In the genomic region with DNA sequence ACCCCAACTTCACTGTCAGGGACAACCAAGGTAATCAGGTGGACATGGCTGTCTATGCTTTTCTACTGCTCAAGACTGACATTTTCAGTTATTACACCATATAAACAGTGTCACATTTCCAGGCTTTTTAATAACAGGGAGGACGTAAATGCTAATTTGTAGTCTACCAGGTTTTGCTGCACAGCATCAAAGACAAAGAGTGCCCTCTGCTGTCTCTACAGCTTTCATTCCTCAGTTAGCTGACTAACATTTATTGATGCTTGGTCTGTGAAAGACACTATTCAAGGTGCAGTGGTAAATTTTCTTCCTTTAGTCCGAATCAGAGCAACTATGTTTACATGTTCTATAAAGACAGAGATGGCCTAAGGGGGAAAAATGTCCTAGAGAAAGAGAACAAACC, we compare ENCODE assay signal across 9 mouse cellular contexts.
A peak's percentile ranks its signal among the peaks of the same experiment; 100 is the strongest.
DNase-seq lines count a peak whose midpoint lies in the region; ATAC-seq and TF ChIP-seq lines count a peak whose summit lies in the region.
"Had no signal": no experiment of that assay in that cellular context is flagged by ENCODE, and none has a peak within 500 bp of the region (broad histone marks: within the 10 kb centered on the region; RNA-seq: fewer than 3 reads in every experiment).

No protein-coding gene starts in this region.

- 42% methylated on average over 2 of the region's 2 CpGs for WGBS in embryonic facial prominence, embryonic 11.5 days
- WGBS in embryonic facial prominence, embryonic 10.5 days = 58% methylated on average over 2 of the region's 2 CpGs
- 42% methylated on average over 2 of the region's 2 CpGs for WGBS in kidney, embryonic 16.5 days
- 29% methylated on average over 2 of the region's 2 CpGs for WGBS in stomach, postnatal 0 days
- 62% methylated on average over 2 of the region's 2 CpGs for WGBS in heart, embryonic 11.5 days (ENCODE audit: insufficient replicate concordance)

- no peaks in the 10 kb centered on the region for H3K9me3 ChIP-seq in embryonic facial prominence, embryonic 11.5 days (replicated peaks; ENCODE audit: control insufficient read depth, low read length)
- H3K9me3 ChIP-seq in embryonic facial prominence, embryonic 10.5 days = no peaks in the 10 kb centered on the region
- no peaks in the 10 kb centered on the region for H3K9me3 ChIP-seq in kidney, embryonic 16.5 days (ENCODE audit: low read length)
- H3K9me3 ChIP-seq in stomach, postnatal 0 days (ENCODE audit: control insufficient read depth, low read length) = no peaks in the 10 kb centered on the region
- H3K9me3 ChIP-seq in heart, embryonic 11.5 days (replicated peaks; ENCODE audit: control insufficient read depth, low read length) = no peaks in the 10 kb centered on the region

- no peak for TF ChIP-seq EP300 in stomach, postnatal 0 days (optimal IDR thresholded peaks at IDR 0.05)

- no peaks in the 10 kb centered on the region for H3K4me1 ChIP-seq in embryonic facial prominence, embryonic 11.5 days (ENCODE audit: control insufficient read depth, insufficient read depth, low read length)
- no peaks in the 10 kb centered on the region for H3K4me1 ChIP-seq in embryonic facial prominence, embryonic 10.5 days
- no peaks in the 10 kb centered on the region for H3K4me1 ChIP-seq in kidney, embryonic 16.5 days (ENCODE audit: insufficient read depth, low read length)
- no peaks in the 10 kb centered on the region for H3K4me1 ChIP-seq in stomach, postnatal 0 days (replicated peaks; ENCODE audit: control insufficient read depth, insufficient read depth)
- no peaks in the 10 kb centered on the region for H3K4me1 ChIP-seq in heart, embryonic 11.5 days (ENCODE audit: control insufficient read depth, insufficient read depth, low read length)

- no peaks in the 10 kb centered on the region for H3K27me3 ChIP-seq in embryonic facial prominence, embryonic 11.5 days (ENCODE audit: control insufficient read depth, insufficient read depth, low read length)
- H3K27me3 ChIP-seq in embryonic facial prominence, embryonic 10.5 days (replicated peaks; ENCODE audit: low read depth, poor library complexity, severe bottlenecking) = no peaks in the 10 kb centered on the region
- no peaks in the 10 kb centered on the region for H3K27me3 ChIP-seq in kidney, embryonic 16.5 days (ENCODE audit: insufficient read depth, low read length)
- no peaks in the 10 kb centered on the region for H3K27me3 ChIP-seq in stomach, postnatal 0 days (ENCODE audit: control insufficient read depth, insufficient read depth, low read length)
- no peaks in the 10 kb centered on the region for H3K27me3 ChIP-seq in heart, embryonic 11.5 days (ENCODE audit: control insufficient read depth, insufficient read depth, low read length)

- peak; percentile 26 for DNase-seq in embryonic facial prominence, embryonic 11.5 days (ENCODE audit: low spot score)
- no peak for DNase-seq in embryonic facial prominence, embryonic 10.5 days (ENCODE audit: low spot score)
- DNase-seq in kidney, postnatal 36 days = peak; percentile 4 to 19
- DNase-seq in retina, embryonic 14.5 days (ENCODE audit: low spot score) = peak; percentile 45
- DNase-seq in retina, postnatal 1 day = no peak
- DNase-seq in stomach, postnatal 0 days (ENCODE audit: low spot score) = no peak

- no peaks in the 10 kb centered on the region for H3K36me3 ChIP-seq in embryonic facial prominence, embryonic 11.5 days (replicated peaks; ENCODE audit: control insufficient read depth, insufficient read depth, low read depth, low read length)
- H3K36me3 ChIP-seq in embryonic facial prominence, embryonic 10.5 days (replicated peaks) = no peaks in the 10 kb centered on the region
- H3K36me3 ChIP-seq in kidney, embryonic 16.5 days (ENCODE audit: insufficient read depth, low read length) = no peaks in the 10 kb centered on the region
- no peaks in the 10 kb centered on the region for H3K36me3 ChIP-seq in stomach, postnatal 0 days (ENCODE audit: control insufficient read depth, insufficient read depth, low read length)
- no peaks in the 10 kb centered on the region for H3K36me3 ChIP-seq in heart, embryonic 11.5 days (ENCODE audit: control insufficient read depth, insufficient read depth, low read length)

- no peak overlapping the region for H3K4me2 ChIP-seq in embryonic facial prominence, embryonic 11.5 days (ENCODE audit: low read depth, low read length)
- H3K4me2 ChIP-seq in kidney, embryonic 16.5 days (replicated peaks; ENCODE audit: low read depth, low read length) = no peak overlapping the region
- no peak overlapping the region for H3K4me2 ChIP-seq in stomach, postnatal 0 days (replicated peaks; ENCODE audit: low read depth)
- H3K4me2 ChIP-seq in heart, embryonic 11.5 days = no peak overlapping the region

- ATAC-seq in embryonic facial prominence, embryonic 11.5 days (replicated peaks; ENCODE audit: insufficient number of reproducible peaks, low FRiP score, low TSS enrichment, low read depth) = no peak
- ATAC-seq in kidney, embryonic 16.5 days (ENCODE audit: low FRiP score, low TSS enrichment) = no peak
- no peak for ATAC-seq in stomach, postnatal 0 days (ENCODE audit: low FRiP score, low TSS enrichment)
- ATAC-seq in heart, embryonic 11.5 days (replicated peaks; ENCODE audit: insufficient number of reproducible peaks, low FRiP score, low TSS enrichment) = no peak
- ATAC-seq: CD4-positive, CD25-positive, alpha-beta regulatory T cell, adult 4 months had no signal

- no peak overlapping the region for H3K9ac ChIP-seq in embryonic facial prominence, embryonic 11.5 days (replicated peaks; ENCODE audit: low read length)
- no peak overlapping the region for H3K9ac ChIP-seq in kidney, embryonic 16.5 days (replicated peaks; ENCODE audit: low read length)
- H3K9ac ChIP-seq in stomach, postnatal 0 days (ENCODE audit: low read length) = no peak overlapping the region
- no peak overlapping the region for H3K9ac ChIP-seq in heart, embryonic 11.5 days (ENCODE audit: low read depth, low read length)

- H3K4me3 ChIP-seq in embryonic facial prominence, embryonic 11.5 days (ENCODE audit: low read depth, low read length) = no peak overlapping the region
- H3K4me3 ChIP-seq in embryonic facial prominence, embryonic 10.5 days = no peak overlapping the region
- no peak overlapping the region for H3K4me3 ChIP-seq in kidney, embryonic 16.5 days (ENCODE audit: low read length)
- H3K4me3 ChIP-seq in stomach, postnatal 0 days (ENCODE audit: low read depth, low read length) = no peak overlapping the region
- H3K4me3 ChIP-seq in heart, embryonic 11.5 days (ENCODE audit: low read depth, low read length) = no peak overlapping the region

- TF ChIP-seq CTCF in stomach, postnatal 0 days (IDR thresholded peaks at IDR 0.05; ENCODE audit: low read depth) = peak; percentile 66

- no peak overlapping the region for H3K27ac ChIP-seq in embryonic facial prominence, embryonic 11.5 days (replicated peaks; ENCODE audit: low read depth, low read length)
- no peak overlapping the region for H3K27ac ChIP-seq in embryonic facial prominence, embryonic 10.5 days (replicated peaks)
- H3K27ac ChIP-seq in kidney, embryonic 16.5 days (ENCODE audit: low read length) = no peak overlapping the region
- no peak overlapping the region for H3K27ac ChIP-seq in stomach, postnatal 0 days (replicated peaks)
- H3K27ac ChIP-seq in heart, embryonic 11.5 days (ENCODE audit: low read depth, low read length) = no peak overlapping the region

Comparison
In these comparisons a context has a peak if more than half of its experiments do, and no peak if none do; other contexts are left out.
1. DNase-seq: peak in embryonic facial prominence, embryonic 11.5 days (single experiment), kidney, postnatal 36 days (2 of 2) and retina, embryonic 14.5 days (single experiment); none in embryonic facial prominence, embryonic 10.5 days (single experiment), retina, postnatal 1 day (single experiment) and stomach, postnatal 0 days (single experiment).